Mouse (Mus musculus): ENCODE data around the gene Gm20696. TPM values are rescaled to one million over a fixed set of nuclear protein-coding genes. Genes with fewer than 3 reads are reported as not detected.

The Gm20696 gene
- polyA plus RNA-seq, 1 experiment from 2014 or later, result 2.7 TPM

- Histone ChIP-seq H3K27ac (no peak overlapping the region), H3K4me3 (replicated peaks) (no peak overlapping the region), H3K9me3 (no peaks in the 10 kb centered on the region), H3K4me2 (replicated peaks) (no peak overlapping the region), H3K9ac (no peak overlapping the region), H3K27me3 (replicated peaks) (no peaks in the 10 kb centered on the region), H3K36me3 (no peaks in the 10 kb centered on the region), H3K4me1 (replicated peaks) (peaks cover 7% of the 10 kb centered on the region; the same call in 1 of the 2 replicates)
- WGBS, result 64% methylated on average over 5 of the region's 5 CpGs
- ATAC-seq, result no peak
Measured at GRCm38 (mm10) chr6:99599229-99599628, 67.4 kb downstream of the Gm20696 start.

- Histone ChIP-seq H3K4me2 (replicated peaks) (no peak overlapping the region), H3K27me3 (replicated peaks) (no peaks in the 10 kb centered on the region), H3K4me1 (replicated peaks) (no peaks in the 10 kb centered on the region)
Measured at GRCm38 (mm10) chr6:99577040-99577439, 89.6 kb downstream of the Gm20696 start.

GRCm38 (mm10) chr6:99575633-99576032 lies 91.0 kb downstream of the Gm20696 start:
- Histone ChIP-seq H3K9me3 (no peaks in the 10 kb centered on the region), H3K9ac (no peak overlapping the region), H3K4me3 (replicated peaks) (no peak overlapping the region), H3K4me1 (replicated peaks) (no peaks in the 10 kb centered on the region), H3K4me2 (replicated peaks) (no peak overlapping the region), H3K36me3 (no peaks in the 10 kb centered on the region), H3K27ac (no peak overlapping the region), H3K27me3 (replicated peaks) (no peaks in the 10 kb centered on the region)
- 73% methylated on average over 6 of the region's 6 CpGs for WGBS
- no peak for ATAC-seq

More at GRCm38 (mm10) chr6:99577040-99577439, 89.6 kb downstream of the Gm20696 start:
- H3K36me3 ChIP-seq, result no peaks in the 10 kb centered on the region
- no peak overlapping the region for H3K9ac ChIP-seq
- no peaks in the 10 kb centered on the region for H3K9me3 ChIP-seq
- 67% methylated on average over 6 of the region's 6 CpGs for WGBS
- ATAC-seq, result no peak
- no peak overlapping the region for H3K4me3 ChIP-seq (replicated peaks)
- H3K27ac ChIP-seq, result no peak overlapping the region

GRCm38 (mm10) chr6:99573343-99573742 lies 93.3 kb downstream of the Gm20696 start:
- Histone ChIP-seq H3K4me1 (replicated peaks) (no peaks in the 10 kb centered on the region), H3K27me3 (replicated peaks) (no peaks in the 10 kb centered on the region), H3K36me3 (no peaks in the 10 kb centered on the region), H3K9me3 (no peaks in the 10 kb centered on the region), H3K4me2 (replicated peaks) (no peak overlapping the region), H3K4me3 (replicated peaks) (no peak overlapping the region), H3K9ac (no peak overlapping the region), H3K27ac (no peak overlapping the region)
- no peak for ATAC-seq
- WGBS, result 91% methylated on average over 2 of the region's 2 CpGs

GRCm38 (mm10) chr6:99572071-99572470 lies 94.5 kb downstream of the Gm20696 start:
- no peak overlapping the region for H3K9ac ChIP-seq
- no peak for ATAC-seq

GRCm38 (mm10) chr6:99566921-99567320 lies 99.7 kb downstream of the Gm20696 start:
- H3K9me3 ChIP-seq, result no peaks in the 10 kb centered on the region
- WGBS, result 59% methylated on average over 8 of the region's 8 CpGs
- H3K36me3 ChIP-seq, result no peaks in the 10 kb centered on the region
- ATAC-seq, result no peak; the same call in 1 of the 2 replicates
- no peak overlapping the region for H3K4me3 ChIP-seq (replicated peaks)
- no peaks in the 10 kb centered on the region for H3K27me3 ChIP-seq (replicated peaks)
- no peak overlapping the region for H3K9ac ChIP-seq
- no peak overlapping the region for H3K27ac ChIP-seq
- H3K4me1 ChIP-seq (replicated peaks), result no peaks in the 10 kb centered on the region
- H3K4me2 ChIP-seq (replicated peaks), result no peak overlapping the region

More at GRCm38 (mm10) chr6:99572071-99572470, 94.5 kb downstream of the Gm20696 start:
- no peaks in the 10 kb centered on the region for H3K27me3 ChIP-seq (replicated peaks)
- no peak overlapping the region for H3K4me3 ChIP-seq (replicated peaks)
- no peaks in the 10 kb centered on the region for H3K36me3 ChIP-seq
- no peak overlapping the region for H3K4me2 ChIP-seq (replicated peaks)
- no peaks in the 10 kb centered on the region for H3K4me1 ChIP-seq (replicated peaks)
- H3K9me3 ChIP-seq, result no peaks in the 10 kb centered on the region
- no peak overlapping the region for H3K27ac ChIP-seq
- 65% methylated on average over 5 of the region's 5 CpGs for WGBS

- WGBS, result 76% methylated on average over 3 of the region's 3 CpGs
- H3K36me3 ChIP-seq, result no peaks in the 10 kb centered on the region
- H3K27me3 ChIP-seq (replicated peaks), result no peaks in the 10 kb centered on the region
- no peak overlapping the region for H3K4me2 ChIP-seq (replicated peaks)
- 0 out of 2 replicates have a peak, but pooled peaks cover 2% of the 10 kb centered on the region for H3K4me1 ChIP-seq (replicated peaks)
- no peaks in the 10 kb centered on the region for H3K9me3 ChIP-seq
- no peak overlapping the region for H3K27ac ChIP-seq
- no peak for ATAC-seq
- no peak overlapping the region for H3K4me3 ChIP-seq (replicated peaks)
- H3K9ac ChIP-seq, result no peak overlapping the region
Measured at GRCm38 (mm10) chr6:99564766-99565165, 101.8 kb downstream of the Gm20696 start.

- 84% methylated on average over 5 of the region's 5 CpGs for WGBS
- ATAC-seq, result no peak
- Histone ChIP-seq H3K36me3 (no peaks in the 10 kb centered on the region), H3K27me3 (replicated peaks) (no peaks in the 10 kb centered on the region), H3K9ac (no peak overlapping the region), H3K4me2 (replicated peaks) (no peak overlapping the region), H3K4me3 (replicated peaks) (no peak overlapping the region), H3K4me1 (replicated peaks) (0 out of 2 replicates have a peak, but pooled peaks cover 2% of the 10 kb centered on the region), H3K9me3 (no peaks in the 10 kb centered on the region), H3K27ac (no peak overlapping the region)
Measured at GRCm38 (mm10) chr6:99556950-99557349, 109.6 kb downstream of the Gm20696 start.

GRCm38 (mm10) chr6:99552816-99553215 lies 113.8 kb downstream of the Gm20696 start:
- no peaks in the 10 kb centered on the region for H3K4me1 ChIP-seq (replicated peaks)
- no peak overlapping the region for H3K27ac ChIP-seq
- H3K27me3 ChIP-seq (replicated peaks), result no peaks in the 10 kb centered on the region
- H3K4me3 ChIP-seq (replicated peaks), result no peak overlapping the region
- ATAC-seq, result no peak
- H3K9ac ChIP-seq, result no peak overlapping the region
- no peaks in the 10 kb centered on the region for H3K9me3 ChIP-seq
- H3K36me3 ChIP-seq, result no peaks in the 10 kb centered on the region
- H3K4me2 ChIP-seq (replicated peaks), result no peak overlapping the region
- WGBS, result 55% methylated on average over 1 of the region's 1 CpGs

GRCm38 (mm10) chr6:99546416-99546815 lies 120.2 kb downstream of the Gm20696 start:
- H3K27ac ChIP-seq, result no peak overlapping the region
- no peak overlapping the region for H3K9ac ChIP-seq
- no peaks in the 10 kb centered on the region for H3K4me1 ChIP-seq (replicated peaks)
- no peak overlapping the region for H3K4me2 ChIP-seq (replicated peaks)
- ATAC-seq, result no peak
- H3K27me3 ChIP-seq (replicated peaks), result no peaks in the 10 kb centered on the region
- no peak overlapping the region for H3K4me3 ChIP-seq (replicated peaks)
- no peaks in the 10 kb centered on the region for H3K36me3 ChIP-seq
- H3K9me3 ChIP-seq, result no peaks in the 10 kb centered on the region
- 88% methylated on average over 2 of the region's 2 CpGs for WGBS

GRCm38 (mm10) chr6:99545437-99545836 lies 121.2 kb downstream of the Gm20696 start:
- H3K9ac ChIP-seq, result no peak overlapping the region
- H3K9me3 ChIP-seq, result no peaks in the 10 kb centered on the region
- no peak overlapping the region for H3K4me3 ChIP-seq (replicated peaks)
- no peak overlapping the region for H3K27ac ChIP-seq
- H3K27me3 ChIP-seq (replicated peaks), result no peaks in the 10 kb centered on the region
- H3K36me3 ChIP-seq, result no peaks in the 10 kb centered on the region
- no peak for ATAC-seq
- H3K4me2 ChIP-seq (replicated peaks), result no peak overlapping the region
- 53% methylated on average over 6 of the region's 6 CpGs for WGBS
- H3K4me1 ChIP-seq (replicated peaks), result no peaks in the 10 kb centered on the region

GRCm38 (mm10) chr6:99541105-99541504 lies 125.5 kb downstream of the Gm20696 start:
- ATAC-seq, result no peak
- H3K36me3 ChIP-seq, result no peaks in the 10 kb centered on the region
- H3K27ac ChIP-seq, result no peak overlapping the region
- H3K9ac ChIP-seq, result no peak overlapping the region
- H3K4me3 ChIP-seq (replicated peaks), result no peak overlapping the region
- 49% methylated on average over 3 of the region's 3 CpGs for WGBS
- H3K4me1 ChIP-seq (replicated peaks), result 0 out of 2 replicates have a peak, but pooled peaks cover 2% of the 10 kb centered on the region
- no peaks in the 10 kb centered on the region for H3K27me3 ChIP-seq (replicated peaks)
- no peaks in the 10 kb centered on the region for H3K9me3 ChIP-seq
- no peak overlapping the region for H3K4me2 ChIP-seq (replicated peaks)

GRCm38 (mm10) chr6:99540653-99541052 lies 125.9 kb downstream of the Gm20696 start:
- no peaks in the 10 kb centered on the region for H3K36me3 ChIP-seq
- 0 out of 2 replicates have a peak, but pooled peaks cover 2% of the 10 kb centered on the region for H3K4me1 ChIP-seq (replicated peaks)
- no peaks in the 10 kb centered on the region for H3K27me3 ChIP-seq (replicated peaks)
- WGBS, result 70% methylated on average over 6 of the region's 6 CpGs
- no peak overlapping the region for H3K4me2 ChIP-seq (replicated peaks)
- H3K9me3 ChIP-seq, result no peaks in the 10 kb centered on the region
- no peak overlapping the region for H3K27ac ChIP-seq
- H3K4me3 ChIP-seq (replicated peaks), result no peak overlapping the region
- H3K9ac ChIP-seq, result no peak overlapping the region
- no peak for ATAC-seq

Data from intestine, embryonic 15.5 days (tissue).